Mouse (Mus musculus): ENCODE measurements around the gene Oosp2.

Gene Oosp2

DNA sequence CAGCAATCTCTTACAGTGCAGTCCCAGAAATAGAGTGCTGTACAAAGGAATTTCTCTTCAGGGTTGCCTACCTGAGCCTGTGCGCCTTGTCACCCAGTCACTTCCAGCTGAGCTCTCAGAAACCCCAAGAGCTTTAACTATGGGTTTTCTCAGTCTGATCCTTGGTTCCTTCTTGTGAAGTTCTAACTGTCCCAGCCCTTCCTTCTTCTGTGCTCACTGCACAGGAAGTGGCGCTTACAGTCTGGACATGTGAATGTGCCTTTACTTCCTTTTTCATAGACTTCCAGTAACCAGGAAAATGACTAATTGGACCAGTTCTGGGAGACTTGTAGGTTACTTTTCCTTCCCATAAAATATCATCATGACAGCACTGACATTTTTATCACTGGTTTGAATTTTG is 55.8 kb downstream of the Oosp2 start, which contains the start of gene Ms4a6d:
Gene Ms4a6d (minus strand): TSS at position 247 of the 400 bp plus-strand sequence.
- DNase-seq (ENCODE audit: low spot score in 2 of 2), result no peak

DNA sequence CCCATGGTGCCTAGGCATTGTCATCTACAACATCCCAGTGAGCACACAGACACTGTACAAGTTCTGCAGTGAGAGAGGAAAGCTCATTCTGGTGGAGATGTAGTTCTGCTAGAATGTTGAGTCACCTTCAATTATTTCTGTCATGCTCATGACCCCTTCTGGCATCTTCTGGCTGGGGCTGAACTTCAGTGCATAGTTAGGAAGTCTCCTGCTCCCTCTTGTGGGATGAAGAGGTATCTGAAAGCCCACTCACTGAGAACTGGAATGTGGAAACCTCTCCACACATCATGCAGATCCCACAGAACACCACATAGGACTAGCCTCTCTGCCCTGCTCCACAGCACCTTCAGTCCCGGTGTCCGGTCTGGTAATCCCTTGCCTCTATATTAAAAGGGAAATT is 58.3 kb downstream of the Oosp2 start:
- DNase-seq (ENCODE audit: low spot score in 2 of 2), result peak; percentile 38 to 65

DNA sequence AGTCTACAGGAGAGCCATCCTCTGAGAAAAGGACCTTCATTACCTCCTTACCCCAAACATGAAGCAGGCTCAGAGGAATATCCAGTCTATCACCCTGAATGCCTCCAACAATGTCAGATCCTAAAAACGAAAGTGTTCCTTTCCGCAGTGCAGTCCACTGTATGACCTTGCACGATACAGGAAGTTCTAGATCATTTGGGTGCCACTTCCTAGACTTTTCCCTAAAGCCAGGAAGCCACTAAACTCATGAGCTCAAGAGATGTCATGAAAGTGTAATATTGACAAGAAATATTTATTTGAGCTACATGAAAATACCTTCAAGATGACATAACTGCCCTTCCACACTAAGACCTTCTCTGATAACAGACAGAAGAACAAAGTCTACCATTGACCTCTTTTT is 59.0 kb downstream of the Oosp2 start:
- DNase-seq (ENCODE audit: low spot score in 2 of 2), result no peak
